Comparison of ENCODE assay signal across 14 mouse cellular contexts in genomic region chr4:107130534-107130933, GRCm38 (mm10). TPM values are rescaled to one million over a fixed set of nuclear protein-coding genes. Genes with fewer than 3 reads are reported as not detected.
DNase-seq lines count a peak whose midpoint lies in the region; ATAC-seq and TF ChIP-seq lines count a peak whose summit lies in the region.
"Had no signal": no experiment of that assay in that cellular context is flagged by ENCODE, and none has a peak within 500 bp of the region (broad histone marks: within the 10 kb centered on the region; RNA-seq: fewer than 3 reads in every experiment).

No protein-coding gene starts in this region.

- no peak for TF ChIP-seq CTCF in liver, postnatal 0 days (IDR thresholded peaks at IDR 0.05; ENCODE audit: low read depth)

- H3K9ac ChIP-seq in hindbrain, embryonic 16.5 days (ENCODE audit: low read depth, low read length): no peak overlapping the region
- no peak overlapping the region for H3K9ac ChIP-seq in hindbrain, embryonic 13.5 days
- H3K9ac ChIP-seq in liver, postnatal 0 days (replicated peaks): no peak overlapping the region
- H3K9ac ChIP-seq: neural tube, embryonic 15.5 days had no signal

- peak; percentile 17 for DNase-seq in urinary bladder, postnatal 14 days (ENCODE audit: low spot score)
- no peak for DNase-seq in urinary bladder, adult 2 months (ENCODE audit: low spot score)
- peak; percentile 60 for DNase-seq in retina, embryonic 14.5 days (ENCODE audit: low spot score)
- no peak for DNase-seq in liver, postnatal 0 days
- DNase-seq: adrenal gland, postnatal 36 days; lung, postnatal 4 days had no signal

- H3K4me1 ChIP-seq in hindbrain, embryonic 16.5 days (ENCODE audit: control insufficient read depth, insufficient read depth, low read depth, low read length): peaks cover 3% of the 10 kb centered on the region; the same call in 1 of the 2 replicates
- H3K4me1 ChIP-seq in hindbrain, embryonic 13.5 days (replicated peaks): peaks cover 46% of the 10 kb centered on the region
- 0 out of 2 replicates have a peak, but pooled peaks cover 5% of the 10 kb centered on the region for H3K4me1 ChIP-seq in liver, postnatal 0 days (ENCODE audit: insufficient read depth)

- no peaks in the 10 kb centered on the region for H3K27me3 ChIP-seq in hindbrain, embryonic 16.5 days (replicated peaks; ENCODE audit: control insufficient read depth, insufficient read depth, low read length)
- H3K27me3 ChIP-seq in hindbrain, embryonic 13.5 days: peaks cover 9% of the 10 kb centered on the region; the same call in 1 of the 2 replicates
- H3K27me3 ChIP-seq in liver, postnatal 0 days (ENCODE audit: insufficient read depth, low read length): no peaks in the 10 kb centered on the region
- H3K27me3 ChIP-seq: neural tube, embryonic 15.5 days had no signal

- no peak overlapping the region for H3K4me2 ChIP-seq in hindbrain, embryonic 16.5 days (ENCODE audit: low read length)
- H3K4me2 ChIP-seq in hindbrain, embryonic 13.5 days: no peak overlapping the region
- H3K4me2 ChIP-seq in liver, postnatal 0 days (ENCODE audit: low read depth, low read length): no peak overlapping the region
- H3K4me2 ChIP-seq: neural tube, embryonic 15.5 days had no signal

- 18% methylated on average over 9 of the region's 9 CpGs for WGBS in hindbrain, embryonic 16.5 days
- 19% methylated on average over 9 of the region's 9 CpGs for WGBS in hindbrain, embryonic 13.5 days
- WGBS in liver, postnatal 0 days (ENCODE audit: insufficient replicate concordance): 39% methylated on average over 9 of the region's 9 CpGs

- ATAC-seq in hindbrain, embryonic 16.5 days: no peak
- ATAC-seq in hindbrain, embryonic 13.5 days (ENCODE audit: low FRiP score): no peak
- ATAC-seq in megakaryocyte progenitor cell, adult 5-6 weeks (replicated peaks; ENCODE audit: poor library complexity): no peak
- no peak for ATAC-seq in liver, postnatal 0 days

- 0 out of 2 replicates have a peak overlapping the region, but pooled peaks have one; percentile 31 for H3K27ac ChIP-seq in hindbrain, embryonic 16.5 days (ENCODE audit: low read depth, low read length)
- no peak overlapping the region for H3K27ac ChIP-seq in hindbrain, embryonic 13.5 days
- H3K27ac ChIP-seq in liver, postnatal 0 days (ENCODE audit: low read depth): no peak overlapping the region
- H3K27ac ChIP-seq: neural tube, embryonic 15.5 days had no signal

- no peak for TF ChIP-seq EP300 in liver, postnatal 0 days (IDR thresholded peaks at IDR 0.05; ENCODE audit: low read depth)

- no peak overlapping the region for H3K4me3 ChIP-seq in hindbrain, embryonic 16.5 days (ENCODE audit: low read length)
- H3K4me3 ChIP-seq in hindbrain, embryonic 13.5 days: no peak overlapping the region
- no peak overlapping the region for H3K4me3 ChIP-seq in liver, postnatal 0 days (ENCODE audit: low read depth, low read length)
- H3K4me3 ChIP-seq: neural tube, embryonic 15.5 days had no signal

- no peaks in the 10 kb centered on the region for H3K36me3 ChIP-seq in hindbrain, embryonic 16.5 days (ENCODE audit: control insufficient read depth, insufficient read depth, low read length)
- no peaks in the 10 kb centered on the region for H3K36me3 ChIP-seq in hindbrain, embryonic 13.5 days
- H3K36me3 ChIP-seq in liver, postnatal 0 days (replicated peaks; ENCODE audit: insufficient read depth, low read length): no peaks in the 10 kb centered on the region
- H3K36me3 ChIP-seq: G1E; neural tube, embryonic 15.5 days had no signal

- H3K9me3 ChIP-seq in hindbrain, embryonic 16.5 days (ENCODE audit: control insufficient read depth, low read length): no peaks in the 10 kb centered on the region
- no peaks in the 10 kb centered on the region for H3K9me3 ChIP-seq in hindbrain, embryonic 13.5 days
- no peaks in the 10 kb centered on the region for H3K9me3 ChIP-seq in liver, postnatal 0 days (ENCODE audit: low read length)
- H3K9me3 ChIP-seq: G1E; neural tube, embryonic 15.5 days had no signal

RNA-seq across cellular contexts. Expression of gene Cdcp2, which starts 33.8 kb away (rescaled TPM):
- 0.08 TPM in 1 of 2 replicates, not detected in the other for polyA plus RNA-seq in hindbrain, embryonic 16.5 days (2015; fragmentation: Nextera tagmentation; extraction: Ambion mirVana)
- polyA plus RNA-seq in hindbrain, embryonic 13.5 days (2015; fragmentation: Nextera tagmentation; extraction: Ambion mirVana): 0.06 TPM in 1 of 2 replicates, not detected in the other
- not detected in 2 replicates for polyA plus RNA-seq in urinary bladder, adult 2 months (2012; rRNA removed)
- total RNA-seq in megakaryocyte progenitor cell, adult 5-6 weeks (2015): not detected in 2 replicates
- not detected in 2 replicates for total RNA-seq in megakaryocyte progenitor cell, adult 5-6 weeks (2017)
- not detected in 2 replicates for polyA plus RNA-seq in liver, postnatal 0 days (2015; fragmentation: Nextera tagmentation; extraction: Ambion mirVana)
- total RNA-seq: adrenal gland, postnatal 36 days; common myeloid progenitor, adult 5-6 weeks; left cerebral cortex, postnatal 25 days had no signal
- polyA plus RNA-seq: G1E; heart, embryonic 14.5 days; neural tube, embryonic 15.5 days had no signal

RNA-seq across cellular contexts. Expression of gene Tmem59, which starts 47.7 kb away (rescaled TPM):
- polyA plus RNA-seq in hindbrain, embryonic 16.5 days (2015; fragmentation: Nextera tagmentation; extraction: Ambion mirVana): 383 and 394 TPM in 2 replicates
- polyA plus RNA-seq in hindbrain, embryonic 13.5 days (2015; fragmentation: Nextera tagmentation; extraction: Ambion mirVana): 410 and 431 TPM in 2 replicates
- polyA plus RNA-seq in urinary bladder, adult 2 months (2012; rRNA removed): 287 and 337 TPM in 2 replicates
- 267 and 292 TPM in 2 replicates for total RNA-seq in megakaryocyte progenitor cell, adult 5-6 weeks (2015)
- total RNA-seq in megakaryocyte progenitor cell, adult 5-6 weeks (2017): 122 and 151 TPM in 2 replicates
- polyA plus RNA-seq in liver, postnatal 0 days (2015; fragmentation: Nextera tagmentation; extraction: Ambion mirVana): 282 and 296 TPM in 2 replicates

RNA-seq across cellular contexts. Expression of gene Tceanc2, which starts 48.4 kb away (rescaled TPM):
- polyA plus RNA-seq in hindbrain, embryonic 16.5 days (2015; fragmentation: Nextera tagmentation; extraction: Ambion mirVana): 16.5 and 26.4 TPM in 2 replicates
- 25.2 and 26.1 TPM in 2 replicates for polyA plus RNA-seq in hindbrain, embryonic 13.5 days (2015; fragmentation: Nextera tagmentation; extraction: Ambion mirVana)
- 12.9 and 15.3 TPM in 2 replicates for polyA plus RNA-seq in urinary bladder, adult 2 months (2012; rRNA removed)
- total RNA-seq in megakaryocyte progenitor cell, adult 5-6 weeks (2015): 17.3 and 25.5 TPM in 2 replicates
- total RNA-seq in megakaryocyte progenitor cell, adult 5-6 weeks (2017): 20.5 and 25.3 TPM in 2 replicates
- polyA plus RNA-seq in liver, postnatal 0 days (2015; fragmentation: Nextera tagmentation; extraction: Ambion mirVana): 12.7 TPM in 2 replicates

Comparison
In these comparisons a context has a peak if more than half of its experiments do, and no peak if none do; other contexts are left out.
1. DNase-seq: peak in urinary bladder, postnatal 14 days (single experiment) and retina, embryonic 14.5 days (single experiment); none in urinary bladder, adult 2 months (single experiment) and liver, postnatal 0 days (single experiment).